In genomic region chr2:122441000-122441933, GRCm38 (mm10) we compare ENCODE assay signal across 31 mouse cellular contexts. TPM values are rescaled to one million over a fixed set of nuclear protein-coding genes. Genes with fewer than 3 reads are reported as not detected.
A peak's percentile ranks its signal among the peaks of the same experiment; 100 is the strongest.
DNase-seq lines count a peak whose midpoint lies in the region; ATAC-seq and TF ChIP-seq lines count a peak whose summit lies in the region.
"Had no signal": no experiment of that assay in that cellular context is flagged by ENCODE, and none has a peak within 500 bp of the region (broad histone marks: within the 10 kb centered on the region; RNA-seq: fewer than 3 reads in every experiment).

No protein-coding gene starts in this region.

- TF ChIP-seq CTCF in gastrocnemius, adult 2 months (IDR thresholded peaks at IDR 0.05): no peak
- no peak for TF ChIP-seq CTCF in intestine, postnatal 0 days (IDR thresholded peaks at IDR 0.05; ENCODE audit: low read depth)

- peak overlapping the region; percentile 62 for H3K4me3 ChIP-seq in gastrocnemius, adult 2 months
- H3K4me3 ChIP-seq in intestine, postnatal 0 days (ENCODE audit: low read depth, low read length): peak overlapping the region; percentile 23
- H3K4me3 ChIP-seq in hindbrain, embryonic 12.5 days: no peak overlapping the region
- H3K4me3 ChIP-seq: embryonic facial prominence, embryonic 13.5 days; forebrain, embryonic 10.5 days; forebrain, embryonic 15.5 days; heart, embryonic 10.5 days; liver, embryonic 15.5 days; lung, embryonic 15.5 days; megakaryocyte, embryonic 14.5 days; midbrain, embryonic 13.5 days; neural tube, embryonic 15.5 days; stomach, embryonic 15.5 days had no signal

- WGBS in intestine, postnatal 0 days: 38% methylated on average over 7 of the region's 7 CpGs
- 84% methylated on average over 7 of the region's 7 CpGs for WGBS in hindbrain, embryonic 12.5 days

- intact Hi-C loops in gastrocnemius, adult 2 months (cut with DNase I): no loop called here

- H3K27me3 ChIP-seq in intestine, postnatal 0 days (replicated peaks; ENCODE audit: control insufficient read depth, insufficient read depth, low read length): no peaks in the 10 kb centered on the region
- no peaks in the 10 kb centered on the region for H3K27me3 ChIP-seq in hindbrain, embryonic 12.5 days
- H3K27me3 ChIP-seq: embryonic facial prominence, embryonic 13.5 days; forebrain, embryonic 15.5 days; liver, embryonic 15.5 days; lung, embryonic 15.5 days; megakaryocyte, embryonic 14.5 days; midbrain, embryonic 13.5 days; neural tube, embryonic 15.5 days; stomach, embryonic 15.5 days had no signal

- no peak for DNase-seq in gastrocnemius, adult 2 months
- DNase-seq in gastrocnemius, postnatal 10 days: no peak
- peak; percentile 3 to 17 for DNase-seq in spleen, postnatal 36 days (ENCODE audit: low spot score in 2 of 2)
- no peak for DNase-seq in spleen, adult 12 weeks (ENCODE audit: low spot score)
- DNase-seq in yolk sac, embryonic 10.5 days (ENCODE audit: low spot score): peak; percentile 29
- no peak for DNase-seq in cerebellum, postnatal 10 days
- DNase-seq: adrenal gland, adult 2 months; cerebellum, adult 11 months; cerebellum, adult 9-10 months; kidney, adult 9 months; kidney, postnatal 10 days; layer of hippocampus, postnatal 36 days; liver; right cerebral cortex, postnatal 25 days had no signal

- no peaks in the 10 kb centered on the region for H3K36me3 ChIP-seq in intestine, postnatal 0 days (ENCODE audit: control insufficient read depth, insufficient read depth)
- H3K36me3 ChIP-seq in hindbrain, embryonic 12.5 days: no peaks in the 10 kb centered on the region
- H3K36me3 ChIP-seq: embryonic facial prominence, embryonic 13.5 days; forebrain, embryonic 10.5 days; forebrain, embryonic 15.5 days; heart, embryonic 10.5 days; liver, embryonic 15.5 days; lung, embryonic 15.5 days; midbrain, embryonic 13.5 days; neural tube, embryonic 15.5 days; stomach, embryonic 15.5 days had no signal

- H3K9me3 ChIP-seq in intestine, postnatal 0 days (ENCODE audit: control insufficient read depth): no peaks in the 10 kb centered on the region
- no peaks in the 10 kb centered on the region for H3K9me3 ChIP-seq in hindbrain, embryonic 12.5 days (replicated peaks)
- H3K9me3 ChIP-seq: embryonic facial prominence, embryonic 13.5 days; forebrain, embryonic 10.5 days; forebrain, embryonic 15.5 days; heart, embryonic 10.5 days; liver, embryonic 15.5 days; lung, embryonic 15.5 days; midbrain, embryonic 13.5 days; neural tube, embryonic 15.5 days; stomach, embryonic 15.5 days had no signal

- ATAC-seq in intestine, postnatal 0 days: peak; percentile 67
- ATAC-seq in hindbrain, embryonic 12.5 days (ENCODE audit: low FRiP score): no peak
- ATAC-seq: forebrain, embryonic 15.5 days; midbrain, embryonic 13.5 days had no signal

- peak overlapping the region; percentile 71 for H3K27ac ChIP-seq in gastrocnemius, adult 2 months
- peak overlapping the region; percentile 72 for H3K27ac ChIP-seq in intestine, postnatal 0 days (ENCODE audit: low read depth, low read length)
- no peak overlapping the region for H3K27ac ChIP-seq in hindbrain, embryonic 12.5 days
- H3K27ac ChIP-seq: embryonic facial prominence, embryonic 13.5 days; forebrain, embryonic 10.5 days; forebrain, embryonic 15.5 days; heart, embryonic 10.5 days; hindbrain, embryonic 14.5 days; liver, embryonic 15.5 days; lung, embryonic 15.5 days; midbrain, embryonic 13.5 days; neural tube, embryonic 15.5 days; stomach, embryonic 15.5 days had no signal

- H3K4me1 ChIP-seq in intestine, postnatal 0 days (replicated peaks; ENCODE audit: control insufficient read depth, insufficient read depth, low read length): no peaks in the 10 kb centered on the region
- H3K4me1 ChIP-seq in hindbrain, embryonic 12.5 days: no peaks in the 10 kb centered on the region
- H3K4me1 ChIP-seq: embryonic facial prominence, embryonic 13.5 days; forebrain, embryonic 10.5 days; forebrain, embryonic 15.5 days; heart, embryonic 10.5 days; liver, embryonic 15.5 days; lung, embryonic 15.5 days; megakaryocyte, embryonic 14.5 days; midbrain, embryonic 13.5 days; neural tube, embryonic 15.5 days; stomach, embryonic 15.5 days had no signal

- H3K4me2 ChIP-seq in intestine, postnatal 0 days (replicated peaks; ENCODE audit: low read depth): peak overlapping the region; percentile 54
- no peak overlapping the region for H3K4me2 ChIP-seq in hindbrain, embryonic 12.5 days (replicated peaks)
- H3K4me2 ChIP-seq: embryonic facial prominence, embryonic 13.5 days; forebrain, embryonic 15.5 days; hindbrain, embryonic 14.5 days; liver, embryonic 15.5 days; lung, embryonic 15.5 days; midbrain, embryonic 13.5 days; neural tube, embryonic 15.5 days; stomach, embryonic 15.5 days had no signal

- H3K9ac ChIP-seq in intestine, postnatal 0 days (ENCODE audit: low read depth, low read length): no peak overlapping the region
- no peak overlapping the region for H3K9ac ChIP-seq in hindbrain, embryonic 12.5 days
- H3K9ac ChIP-seq: embryonic facial prominence, embryonic 13.5 days; forebrain, embryonic 15.5 days; hindbrain, embryonic 14.5 days; liver, embryonic 15.5 days; lung, embryonic 15.5 days; midbrain, embryonic 13.5 days; neural tube, embryonic 15.5 days; stomach, embryonic 15.5 days had no signal

RNA-seq across cellular contexts. Expression of gene Slc28a2, which starts 15.0 kb away (rescaled TPM):
- total RNA-seq in gastrocnemius, adult 2 months (2021): 1 to 10 TPM; 5.6 to 9.9 TPM
- total RNA-seq in gastrocnemius, postnatal 10 days (2021): 10 to 100 TPM in 1 of 2 experiments, 1 to 10 TPM in 1; 7.0 to 11.4 TPM
- 67.7 and 75.5 TPM in 2 replicates for polyA plus RNA-seq in intestine, postnatal 0 days (2015; fragmentation: Nextera tagmentation; extraction: Ambion mirVana)
- 0.10 and 0.15 TPM in 2 replicates for polyA plus RNA-seq in hindbrain, embryonic 12.5 days (2016; fragmentation: Nextera tagmentation; extraction: Ambion mirVana)
- total RNA-seq: layer of hippocampus, postnatal 36 days had no signal
- polyA plus RNA-seq: embryonic facial prominence, embryonic 13.5 days; forebrain, embryonic 10.5 days; forebrain, embryonic 15.5 days; limb, embryonic 11.5 days; midbrain, embryonic 13.5 days; neural tube, embryonic 15.5 days had no signal

RNA-seq across cellular contexts. Expression of gene Gm14085, which starts 43.5 kb away (rescaled TPM):
- under 1 TPM; 0.08 to 0.20 TPM for total RNA-seq in gastrocnemius, adult 2 months (2021)
- total RNA-seq in gastrocnemius, postnatal 10 days (2021): under 1 TPM; 0.19 to 0.36 TPM
- 0.12 and 0.16 TPM in 2 replicates for polyA plus RNA-seq in intestine, postnatal 0 days (2015; fragmentation: Nextera tagmentation; extraction: Ambion mirVana)
- polyA plus RNA-seq in hindbrain, embryonic 12.5 days (2016; fragmentation: Nextera tagmentation; extraction: Ambion mirVana): not detected in 2 replicates
- total RNA-seq: ES-E14; layer of hippocampus, postnatal 36 days; left cerebral cortex, postnatal 10 days had no signal
- polyA plus RNA-seq: embryonic facial prominence, embryonic 13.5 days; forebrain, embryonic 10.5 days; forebrain, embryonic 15.5 days; frontal cortex, adult 2 months; heart, embryonic 10.5 days; hindbrain, embryonic 14.5 days; limb, embryonic 11.5 days; lung, embryonic 15.5 days; midbrain, embryonic 13.5 days; neural tube, embryonic 15.5 days had no signal

Comparison
In these comparisons a context has a peak if more than half of its experiments do, and no peak if none do; other contexts are left out.
1. DNase-seq: peak in spleen, postnatal 36 days (2 of 2) and yolk sac, embryonic 10.5 days (single experiment); none in gastrocnemius, adult 2 months (single experiment), gastrocnemius, postnatal 10 days (single experiment), spleen, adult 12 weeks (single experiment) and cerebellum, postnatal 10 days (0 of 2).